Mouse (Mus musculus) ES-E14 (cell line): ENCODE data around the gene Zbtb37.

Experiments used
- CHD2 ChIP-seq: IDR thresholded peaks from 2 replicates; pipeline ENCODE4 v1.6.1; 2014; ENCODE audit warnings: mild to moderate bottlenecking, low read depth, low read length, inconsistent platforms
- HCFC1 ChIP-seq: IDR thresholded peaks from 2 replicates; pipeline ENCODE4 v1.6.1; 2012; ENCODE audit warnings: low read length, inconsistent platforms, borderline replicate concordance; ENCODE audit not compliant: insufficient read depth
- ZC3H11A ChIP-seq: IDR thresholded peaks from 2 replicates; pipeline ENCODE4 v1.6.1; 2012; ENCODE audit warnings: low read depth, mild to moderate bottlenecking, inconsistent platforms, low read length, borderline replicate concordance
- ZNF384 ChIP-seq: IDR thresholded peaks from 2 replicates; pipeline ENCODE4 v1.6.1; 2012; ENCODE audit warnings: low read depth, low read length, inconsistent platforms

DNA sequence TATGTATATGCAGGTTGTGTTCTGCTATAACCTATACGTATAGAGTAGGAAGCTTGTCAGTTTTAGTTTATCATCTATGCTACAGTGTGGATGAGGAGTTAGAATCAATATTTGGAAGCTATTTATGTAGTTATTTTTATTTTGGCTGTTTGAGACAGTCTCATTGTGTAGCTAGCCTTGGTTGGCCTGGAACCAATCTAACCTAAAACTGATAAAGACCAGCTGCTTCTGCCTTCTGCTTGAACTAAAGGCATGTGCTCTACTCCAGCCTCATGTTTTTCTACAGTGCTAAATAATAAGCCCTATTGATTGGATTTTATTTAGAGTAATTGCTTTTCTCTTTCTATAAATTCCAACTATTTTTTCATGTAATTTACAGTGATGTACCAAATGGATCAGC is 67.4 kb downstream of the Zbtb37 start:
- TF ChIP-seq ZNF384 (no peak), HCFC1 (no peak), ZC3H11A (no peak), CHD2 (no peak)
